18 mouse cellular contexts compared by ENCODE assay signal in the genomic region with DNA sequence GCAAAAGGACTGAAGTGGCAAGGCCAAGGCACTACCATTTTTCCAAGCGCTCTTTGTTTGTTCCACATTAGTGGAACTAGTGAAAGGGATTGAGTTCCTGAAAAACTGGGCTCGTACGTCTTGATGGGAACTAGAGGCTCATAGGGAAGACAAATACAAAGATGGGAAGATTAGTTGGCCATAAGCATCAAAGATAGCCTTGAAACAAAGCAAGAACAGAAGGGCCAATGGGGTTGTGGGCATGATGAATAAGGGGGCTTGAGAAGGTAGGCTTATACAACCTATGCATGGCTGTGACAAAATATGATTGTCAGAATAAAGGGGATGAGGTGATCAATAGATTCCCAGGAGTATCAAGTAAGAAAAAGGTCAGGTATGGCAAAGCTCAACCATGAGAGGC. TPM values are rescaled to one million over a fixed set of nuclear protein-coding genes. Genes with fewer than 3 reads are reported as not detected.
"Had no signal": no experiment of that assay in that cellular context is flagged by ENCODE, and none has a peak within 500 bp of the region (broad histone marks: within the 10 kb centered on the region; RNA-seq: fewer than 3 reads in every experiment).

No protein-coding gene starts in this region.

- ATAC-seq: midbrain, embryonic 16.5 days had no signal

- DNase-seq: lung, adult 18-20 months; lung, embryonic 14.5 days; lung, postnatal 10 days; midbrain, embryonic 14.5 days; right cerebral cortex, postnatal 14 days; thymus, adult 2 months; thymus, postnatal 25 days; thymus, postnatal 4 days had no signal

- H3K9me3 ChIP-seq: megakaryocyte, embryonic 14.5 days; midbrain, embryonic 12.5 days; neural tube, embryonic 12.5 days; stomach, embryonic 15.5 days had no signal

- H3K4me2 ChIP-seq: lung, embryonic 14.5 days; midbrain, embryonic 12.5 days; neural tube, embryonic 12.5 days; stomach, embryonic 15.5 days had no signal

- H3K27ac ChIP-seq: macrophage; midbrain, embryonic 12.5 days; neural tube, embryonic 12.5 days; stomach, embryonic 15.5 days; stomach, postnatal 0 days had no signal

- H3K36me3 ChIP-seq: midbrain, embryonic 12.5 days; neural tube, embryonic 12.5 days; stomach, embryonic 15.5 days had no signal

- H3K27me3 ChIP-seq: neural tube, embryonic 12.5 days; stomach, embryonic 15.5 days had no signal

- H3K4me3 ChIP-seq: megakaryocyte, embryonic 14.5 days; midbrain, embryonic 12.5 days; neural tube, embryonic 12.5 days; stomach, embryonic 15.5 days had no signal

- H3K9ac ChIP-seq: lung, embryonic 14.5 days; midbrain, embryonic 12.5 days; neural tube, embryonic 12.5 days; stomach, embryonic 15.5 days had no signal

RNA-seq across cellular contexts. Expression of a gene that starts 28.5 kb away (rescaled TPM):
- total RNA-seq: megakaryocyte progenitor cell, adult 5-6 weeks; monocyte, adult 5-6 weeks; neutrophil, adult 5-6 weeks had no signal
- polyA plus RNA-seq: macrophage had no signal
